Mouse (Mus musculus): ENCODE measurements at regions not wholly inside any gene's neighbourhood (a gene's known extent, or its start where the extent isn't known, plus 50 kb on each side); places are given as distances from the start of the nearest gene placed in this dataset.

- no peak for DNase-seq
These were observed 149.1 kb upstream of the 4933402D24Rik start for GRCm38 (mm10) chr1:63918200-63918599.

DNA sequence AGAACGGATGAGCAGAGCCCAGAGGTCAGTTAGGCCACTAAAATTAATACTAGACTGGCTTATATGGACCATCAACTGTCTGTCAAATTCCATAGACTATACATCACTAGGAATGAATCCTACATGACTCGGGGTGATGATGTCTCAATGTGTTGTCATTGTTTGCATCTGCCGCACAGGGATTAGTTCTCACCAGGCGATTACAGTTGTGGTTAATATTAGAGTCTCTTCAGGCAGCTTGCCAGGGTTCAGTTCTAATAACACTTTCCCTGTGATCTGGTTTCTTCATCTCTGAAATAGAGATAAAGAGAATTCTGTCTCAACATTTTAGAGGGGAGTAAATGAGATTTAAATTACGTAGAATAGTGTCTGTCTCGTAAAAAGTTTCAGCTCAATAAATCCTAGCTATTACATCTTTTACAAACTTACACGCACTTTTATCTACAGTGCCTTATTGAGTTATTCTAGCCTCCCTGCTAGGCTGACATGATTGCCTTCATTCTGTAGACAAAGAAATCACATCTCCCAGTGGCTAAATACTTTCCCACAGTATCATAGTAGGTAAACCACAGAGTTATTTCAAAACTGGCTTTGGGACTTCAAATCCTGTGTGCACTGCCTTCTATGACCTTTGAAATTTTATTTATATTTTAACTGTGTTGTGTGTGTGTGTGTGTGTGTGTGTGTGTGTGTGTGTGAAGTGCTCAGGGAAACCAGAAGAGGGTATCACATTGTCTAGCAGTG is 148.0 kb upstream of the 4933402D24Rik start:
- no peak for DNase-seq

GRCm38 (mm10) chr1:63910765-63911164 is 141.7 kb upstream of the 4933402D24Rik start:
- no peak for DNase-seq

DNA sequence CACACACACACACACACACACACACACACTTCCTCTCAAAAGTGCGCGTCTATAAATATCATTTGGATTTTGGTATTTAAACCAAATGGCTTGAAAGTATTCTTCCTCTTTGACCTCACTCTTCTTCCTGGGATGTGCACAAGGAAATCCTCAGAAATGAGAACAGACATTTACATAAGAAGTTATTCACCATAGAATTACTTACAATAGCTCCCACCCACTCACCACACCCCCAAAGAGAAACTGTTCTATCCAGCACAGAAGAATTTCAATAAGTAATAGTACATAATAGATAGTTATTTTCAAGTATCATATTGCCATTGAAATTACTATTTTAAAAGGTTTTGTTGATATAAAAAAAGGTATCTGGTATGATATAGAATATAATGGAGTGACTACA is 140.1 kb upstream of the 4933402D24Rik start:
- no peak for DNase-seq

DNA sequence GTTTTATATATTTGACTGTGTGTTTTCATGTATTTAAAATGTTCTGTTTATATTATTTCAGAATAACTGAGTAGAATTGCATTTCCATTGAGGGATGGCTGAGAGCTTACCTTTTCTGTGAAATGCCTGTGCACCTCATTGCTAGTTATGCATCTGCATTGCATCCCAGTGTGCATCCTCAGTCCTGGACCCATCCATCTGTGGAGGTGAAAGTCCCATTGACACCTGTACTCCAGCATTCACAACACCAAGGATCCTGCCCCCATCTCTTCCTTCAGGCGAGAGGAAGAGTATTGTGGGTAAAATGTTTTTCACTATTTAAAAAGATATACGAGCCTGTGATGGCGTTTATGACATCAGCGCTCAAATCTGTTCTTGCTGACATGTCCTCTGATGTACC is 134.6 kb upstream of the 4933402D24Rik start:
- no peak for DNase-seq

DNA sequence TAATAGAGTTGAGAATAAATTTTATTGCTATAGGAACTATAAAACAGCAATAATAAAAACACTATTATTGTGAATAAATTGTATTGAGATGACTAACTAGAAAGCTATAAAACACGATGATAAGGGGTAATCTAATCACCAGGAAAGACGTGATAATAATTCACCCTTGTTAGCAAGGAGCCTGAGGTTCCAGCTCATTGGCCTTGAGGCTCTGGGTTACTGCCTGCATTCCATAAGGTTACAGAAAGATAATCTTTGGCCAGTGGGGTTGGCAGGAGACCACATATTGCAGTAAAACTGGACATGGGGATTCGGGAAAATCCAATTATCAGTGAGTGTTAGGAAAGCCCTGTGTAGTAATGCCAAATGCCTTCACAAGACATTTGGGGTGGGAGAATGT is 134.1 kb upstream of the 4933402D24Rik start:
- no peak for DNase-seq

DNA sequence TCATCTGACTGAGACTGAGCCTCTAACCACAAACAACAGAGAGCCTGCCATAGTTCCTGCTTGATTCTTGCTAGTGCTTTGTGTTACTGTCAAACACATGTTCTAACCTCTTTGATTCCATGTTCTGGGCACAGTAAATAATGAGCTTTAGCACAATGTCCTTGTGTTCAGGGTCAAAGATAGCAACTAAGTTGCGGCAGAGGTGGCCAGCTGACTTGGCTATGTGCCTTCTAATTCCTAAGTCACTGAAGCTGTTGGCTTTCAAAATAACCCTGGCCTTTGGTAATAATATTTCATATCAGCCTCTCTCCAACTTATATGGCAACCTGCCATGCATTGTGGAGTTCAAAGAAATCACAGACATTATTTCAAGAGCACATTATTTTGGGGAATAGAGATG is 133.3 kb upstream of the 4933402D24Rik start:
- no peak for DNase-seq

- DNase-seq = no peak
These were observed 130.8 kb upstream of the 4933402D24Rik start for GRCm38 (mm10) chr1:63899631-63900577.

DNA sequence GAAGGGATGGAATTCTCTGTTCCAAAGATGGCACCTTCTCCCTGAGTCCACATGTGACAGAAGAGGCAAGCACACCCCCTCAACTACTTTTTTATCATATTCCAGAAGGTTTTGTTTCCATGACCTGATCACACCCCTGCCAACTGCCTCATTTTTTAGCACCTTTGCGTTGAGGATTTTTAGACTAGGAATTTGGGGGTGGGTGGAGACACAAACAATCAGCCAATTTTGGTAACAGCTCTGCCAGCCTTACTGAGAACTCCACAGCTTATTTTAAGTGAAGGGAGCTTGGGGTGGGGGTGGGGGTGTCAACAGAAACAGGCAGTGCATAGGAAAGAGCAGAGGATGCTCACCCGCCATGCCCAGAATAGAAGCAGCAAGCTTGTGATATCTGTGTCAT is 129.7 kb upstream of the 4933402D24Rik start:
- no peak for DNase-seq

GRCm38 (mm10) chr1:63897556-63897955 is 128.5 kb upstream of the 4933402D24Rik start:
- no peak for DNase-seq

DNA sequence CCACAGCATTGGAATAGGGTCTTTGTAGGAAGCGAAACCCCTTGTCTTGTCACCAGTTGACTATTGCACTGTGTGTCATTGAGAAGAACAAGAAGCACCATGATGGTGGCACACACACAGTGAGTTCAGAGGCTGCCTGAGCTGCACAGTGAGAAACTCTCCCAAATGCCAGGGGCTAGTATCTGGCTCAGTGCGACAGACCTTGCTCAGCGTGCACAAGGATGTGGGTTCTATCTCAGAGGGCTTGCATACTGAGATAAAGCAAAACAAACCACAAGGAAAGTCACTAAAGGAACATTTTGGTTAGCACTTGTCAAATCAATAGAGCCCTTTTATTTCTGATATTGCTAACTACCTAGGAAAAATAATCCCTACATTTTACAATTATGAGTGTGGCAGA is 110.5 kb upstream of the 4933402D24Rik start:
- DNase-seq = no peak

GRCm38 (mm10) chr1:63876589-63877251 is 107.7 kb upstream of the 4933402D24Rik start:
- DNase-seq = no peak

- DNase-seq = no peak
These were observed 106.4 kb upstream of the 4933402D24Rik start for GRCm38 (mm10) chr1:63875297-63875962.

DNA sequence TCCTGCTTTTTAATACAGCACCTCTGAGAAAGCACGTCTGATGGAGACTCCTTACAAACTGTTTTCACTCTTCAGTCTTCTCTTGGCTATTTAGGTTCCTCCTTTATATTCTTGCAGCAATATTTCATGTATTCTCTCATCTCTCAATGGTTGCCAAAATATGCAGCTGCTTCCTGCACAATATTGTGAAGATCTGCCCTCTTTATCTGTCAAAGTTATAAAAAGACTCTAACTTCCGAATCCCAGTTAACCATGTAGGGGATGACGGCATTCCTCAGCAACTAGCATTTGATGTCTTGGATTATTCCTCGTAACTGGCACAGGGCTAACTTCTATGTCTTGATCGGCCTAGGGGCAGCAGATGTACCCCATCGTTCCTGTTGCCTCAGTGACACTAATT is 102.8 kb upstream of the 4933402D24Rik start:
- DNase-seq = no peak

- DNase-seq = no peak
These were observed 100.3 kb upstream of the 4933402D24Rik start for GRCm38 (mm10) chr1:63869342-63869741.

DNA sequence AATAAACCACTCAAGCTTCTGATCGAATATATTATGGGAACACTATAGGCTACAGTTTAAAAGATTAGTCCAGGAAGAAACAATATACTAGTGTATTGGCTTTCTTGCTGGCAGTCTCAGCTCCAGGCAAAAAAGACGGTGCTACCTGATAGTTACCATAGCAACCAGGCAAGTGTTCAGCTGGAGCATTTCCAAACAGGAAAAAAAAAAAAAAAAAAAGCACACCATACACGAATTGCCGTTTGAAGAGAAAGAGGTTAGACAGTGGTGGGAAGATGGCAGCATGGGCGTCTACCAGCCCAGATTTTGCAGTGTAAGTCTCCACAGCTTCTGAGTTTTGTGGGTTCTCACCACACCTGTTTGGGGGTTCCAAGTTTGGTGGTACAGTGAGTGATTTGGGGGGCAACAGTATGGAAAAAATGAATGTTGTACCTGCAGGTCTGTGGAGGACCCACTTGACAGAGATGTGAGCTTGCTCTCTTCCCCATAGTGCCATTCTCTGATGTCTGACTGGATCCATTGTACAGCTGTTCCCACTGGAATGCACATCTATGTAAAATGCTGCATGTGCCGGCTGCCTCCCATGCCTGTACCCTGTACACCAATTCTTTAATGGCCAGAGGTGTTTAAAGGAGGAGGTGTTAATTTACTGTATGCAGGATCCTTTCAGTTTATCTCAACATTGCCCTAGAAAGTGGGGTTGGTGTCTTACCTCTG is 89.0 kb upstream of the 4933402D24Rik start:
- no peak for DNase-seq

- DNase-seq = no peak
These were observed 88.4 kb upstream of the 4933402D24Rik start for GRCm38 (mm10) chr1:63857468-63857867.

DNA sequence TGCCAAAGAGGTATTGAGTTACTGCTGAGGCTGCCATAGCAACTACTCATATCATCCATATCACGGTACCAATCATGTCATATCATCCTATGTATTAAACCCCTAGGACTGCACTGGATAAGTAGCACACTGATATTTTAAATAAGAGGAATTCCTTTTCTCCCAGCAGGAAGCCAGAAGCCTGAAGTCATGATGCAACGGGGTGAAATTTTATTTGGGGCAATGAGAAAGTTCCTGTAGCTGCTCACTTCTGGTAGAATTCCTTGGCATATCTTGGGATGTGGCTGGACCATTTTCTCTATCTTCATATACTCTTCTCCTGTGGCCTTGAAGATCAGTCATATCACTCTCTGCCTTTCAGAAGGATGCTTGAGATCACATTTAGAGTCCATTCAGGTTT is 87.3 kb upstream of the 4933402D24Rik start:
- DNase-seq = no peak

DNA sequence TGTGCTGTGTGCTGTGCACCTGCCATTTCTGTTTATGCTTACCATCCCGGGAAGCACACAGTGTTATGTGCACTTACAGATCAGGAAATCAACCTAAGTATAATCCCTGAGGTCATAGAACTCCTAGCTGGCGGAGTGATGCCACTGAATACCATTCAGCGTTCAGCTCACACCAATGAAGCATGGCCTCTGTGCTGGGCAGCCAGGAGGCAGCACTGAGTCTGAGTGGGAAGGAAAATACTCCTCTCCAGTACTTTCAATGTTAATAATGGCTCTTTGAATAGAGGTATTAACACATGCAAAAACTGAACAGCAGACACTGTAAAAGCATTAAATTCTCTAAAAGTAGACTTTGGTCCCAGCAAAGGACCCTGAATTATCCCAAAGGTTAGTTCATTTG is 85.7 kb upstream of the 4933402D24Rik start:
- no peak for DNase-seq

DNA sequence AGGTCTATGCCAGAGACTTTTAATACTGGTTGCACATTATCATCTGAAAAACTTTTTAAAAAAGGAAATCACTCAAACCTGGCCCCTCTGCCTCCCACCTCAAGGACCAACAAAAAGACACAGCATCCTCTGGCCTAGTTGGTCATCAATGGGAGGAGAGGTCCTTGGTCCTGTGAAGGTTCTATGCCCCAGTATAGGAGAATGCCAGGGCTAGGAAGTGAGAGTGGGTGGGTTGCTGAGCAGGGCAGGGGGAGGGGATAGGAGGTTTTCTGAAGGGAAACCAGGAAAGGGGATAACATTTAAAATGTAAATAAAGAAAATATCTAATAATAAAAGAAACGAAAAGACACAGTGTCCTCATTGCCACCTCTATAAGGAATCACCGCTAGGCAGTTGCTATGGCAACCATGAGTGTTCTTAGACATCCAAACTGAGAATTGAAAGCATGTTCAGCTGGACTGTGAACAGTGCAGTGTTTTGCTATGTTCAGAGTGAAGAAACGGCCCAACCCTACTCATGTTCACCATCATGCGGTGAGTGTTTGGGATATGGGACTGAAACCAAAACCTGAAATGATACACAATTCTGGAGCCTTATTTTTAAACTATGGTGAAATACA is 82.5 kb upstream of the 4933402D24Rik start:
- no peak for DNase-seq

GRCm38 (mm10) chr1:63850262-63850661 is 81.2 kb upstream of the 4933402D24Rik start:
- no peak for DNase-seq

Measured in thymus, postnatal 25 days (tissue).